Mouse (Mus musculus): Measurements from ENCODE around the gene Thegl.

Thegl gene

GRCm38 (mm10) chr5:77052616-77053015, 36.8 kb downstream of the Thegl start:
- no peak for DNase-seq

- no peak for DNase-seq
These were observed 41.1 kb downstream of the Thegl start for GRCm38 (mm10) chr5:77056881-77057440.

- no peak for DNase-seq
These were observed 44.5 kb downstream of the Thegl start for GRCm38 (mm10) chr5:77060363-77060762.

- no peak for DNase-seq
These were observed 45.7 kb downstream of the Thegl start for GRCm38 (mm10) chr5:77061372-77062038.

GRCm38 (mm10) chr5:77067321-77067720, 51.5 kb downstream of the Thegl start:
- no peak for DNase-seq

- no peak for DNase-seq
These were observed 55.2 kb downstream of the Thegl start for GRCm38 (mm10) chr5:77070987-77071386.

GRCm38 (mm10) chr5:77071626-77072025, 55.8 kb downstream of the Thegl start:
- no peak for DNase-seq

GRCm38 (mm10) chr5:77073794-77074193, 58.0 kb downstream of the Thegl start:
- DNase-seq = no peak

- DNase-seq = no peak
These were observed 59.1 kb downstream of the Thegl start for GRCm38 (mm10) chr5:77074914-77075313.

GRCm38 (mm10) chr5:77075951-77076350, 60.1 kb downstream of the Thegl start:
- no peak for DNase-seq

- DNase-seq = no peak
These were observed 64.9 kb downstream of the Thegl start for GRCm38 (mm10) chr5:77080761-77081160.

GRCm38 (mm10) chr5:77082735-77083134, 66.9 kb downstream of the Thegl start:
- DNase-seq = no peak

GRCm38 (mm10) chr5:77084418-77084817, 68.6 kb downstream of the Thegl start:
- no peak for DNase-seq

GRCm38 (mm10) chr5:77085753-77086450, 70.1 kb downstream of the Thegl start:
- no peak for DNase-seq

- no peak for DNase-seq
These were observed 70.7 kb downstream of the Thegl start for GRCm38 (mm10) chr5:77086541-77086940.

GRCm38 (mm10) chr5:77087122-77087521, 71.3 kb downstream of the Thegl start:
- no peak for DNase-seq

GRCm38 (mm10) chr5:77089294-77089693, 73.5 kb downstream of the Thegl start:
- DNase-seq = no peak

GRCm38 (mm10) chr5:77089901-77090300, 74.1 kb downstream of the Thegl start:
- no peak for DNase-seq

- DNase-seq = no peak
These were observed 74.8 kb downstream of the Thegl start for GRCm38 (mm10) chr5:77090521-77091096.

- DNase-seq = no peak
These were observed 76.1 kb downstream of the Thegl start for GRCm38 (mm10) chr5:77091923-77092322.

GRCm38 (mm10) chr5:77092531-77092930, 76.7 kb downstream of the Thegl start:
- no peak for DNase-seq

- DNase-seq = no peak
These were observed 78.1 kb downstream of the Thegl start for GRCm38 (mm10) chr5:77093961-77094360.

GRCm38 (mm10) chr5:77094510-77095491, 79.0 kb downstream of the Thegl start:
- peak; percentile 27 for DNase-seq
